Mouse (Mus musculus) mammary gland, adult 2 months (tissue): ENCODE measurements around the gene Mpp4. TPM values are rescaled to one million over a fixed set of nuclear protein-coding genes. Genes with fewer than 3 reads are reported as not detected.

Source experiments
- polyA plus RNA-seq: library from polyadenylated mRNA; depleted of rRNA; stranded (reverse); fragments of >200 nt; gene quantifications from 2 replicates; pipeline ENCODE4 v1.2.3, GENCODE M21; 2012; ENCODE audit warnings: low replicate concordance; rRNA removed

Mpp4 gene
- polyA plus RNA-seq: 1.4 and 1.7 TPM in 2 replicates

DNA sequence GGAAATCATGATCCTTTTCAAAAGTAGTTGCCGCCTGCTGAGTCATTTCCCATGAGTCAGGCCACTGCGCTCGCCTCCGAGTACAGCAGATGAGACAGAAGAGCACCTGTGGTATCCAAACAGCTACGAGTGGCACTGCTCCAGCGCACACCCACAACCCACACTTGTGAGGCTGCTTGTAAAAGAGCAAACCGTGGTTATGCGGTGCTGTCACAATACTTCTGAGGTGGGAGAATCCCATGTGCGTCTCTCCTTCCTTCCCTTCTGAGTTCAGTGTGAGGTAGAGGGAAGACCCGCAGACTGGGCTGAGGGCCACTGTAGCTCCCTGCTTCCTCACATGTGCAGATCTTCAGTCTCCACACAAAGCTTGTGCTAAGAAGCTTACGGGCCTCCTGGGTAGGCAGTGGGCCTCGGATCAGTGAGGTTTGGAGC lies at the start of gene Mpp4:
Gene Mpp4 (minus strand): TSS at position 360 of the 432 bp plus-strand sequence.

DNA sequence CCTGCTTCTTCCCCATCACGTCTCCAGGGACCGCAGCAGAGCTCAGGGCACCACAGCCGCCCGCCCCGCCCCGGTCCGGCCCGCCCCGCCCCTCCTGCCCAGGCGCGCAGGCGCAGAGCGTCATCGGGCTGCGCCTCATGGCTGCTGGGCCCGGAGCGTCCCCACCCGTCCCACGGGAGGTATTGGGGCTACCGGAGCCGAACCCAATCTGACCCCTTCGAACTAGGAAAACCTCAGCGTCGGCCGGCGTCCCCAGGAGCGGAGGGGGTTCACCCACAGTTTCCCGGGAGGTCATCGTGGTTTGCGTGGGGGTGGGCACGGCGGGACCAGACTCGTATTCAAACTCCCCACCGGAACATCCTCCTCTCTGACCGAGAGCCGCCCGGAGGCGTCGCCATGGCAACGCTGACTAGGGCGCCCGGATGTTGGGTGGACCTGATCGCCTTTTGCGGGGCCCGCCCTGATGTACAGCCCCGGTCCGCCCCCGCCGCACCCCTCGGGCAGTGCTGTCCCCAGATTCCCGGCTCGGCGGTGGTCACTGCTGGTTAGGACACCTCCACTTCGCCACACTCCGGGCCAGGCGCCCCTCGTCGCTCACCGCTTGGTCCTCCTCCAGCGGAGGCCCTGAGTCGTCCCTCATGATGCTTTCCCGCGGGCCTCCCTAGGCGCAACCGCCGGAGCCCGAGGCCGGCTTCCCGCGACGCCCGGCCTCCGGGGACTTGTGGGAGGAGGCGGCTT lies 43.3 kb downstream of the Mpp4 start, which contains the start of gene Tmem237:
Gene Tmem237 (minus strand): TSS at position 689 of the 738 bp plus-strand sequence.

DNA sequence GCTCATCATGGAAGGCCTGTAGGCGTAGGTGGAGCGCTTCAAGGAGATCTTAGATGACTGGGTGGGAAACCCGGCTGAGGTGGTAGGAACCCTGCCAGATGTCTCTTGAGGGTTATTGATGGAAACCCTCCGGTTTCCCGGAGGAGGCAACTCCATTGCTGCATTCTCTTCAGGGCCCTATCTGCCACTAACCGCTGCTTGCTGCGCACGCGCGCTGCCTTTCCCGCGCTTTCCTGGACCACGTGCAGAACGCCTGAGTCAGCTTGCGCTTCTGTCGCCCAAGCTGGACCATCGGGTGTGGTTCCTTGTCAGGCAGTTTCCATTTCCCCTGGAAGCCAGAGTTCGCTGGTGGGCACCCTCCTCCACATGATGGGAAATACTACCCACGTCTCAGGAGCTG lies 68.5 kb downstream of the Mpp4 start, which contains the start of gene C2cd6:
Gene C2cd6 (minus strand): TSS at position 196 of the 400 bp plus-strand sequence.

Other genes starting within 250 kb of the Mpp4 start
- 29.4 and 30.3 TPM in 2 replicates for gene Trak2, start 190.0 kb downstream of the Mpp4 start, polyA plus RNA-seq
- gene Stradb, start 189.9 kb downstream of the Mpp4 start, polyA plus RNA-seq: 10.9 and 27.3 TPM in 2 replicates
- not detected in 2 replicates for gene C2cd6, start 68.5 kb downstream of the Mpp4 start, polyA plus RNA-seq
- gene Tmem237, start 43.0 kb downstream of the Mpp4 start, polyA plus RNA-seq: 2.0 and 5.5 TPM in 2 replicates
- gene Als2, start 73.8 kb upstream of the Mpp4 start, polyA plus RNA-seq: 4.6 and 5.6 TPM in 2 replicates
- 0.24 and 0.89 TPM in 2 replicates for gene Cdk15, start 93.5 kb upstream of the Mpp4 start, polyA plus RNA-seq